Mouse (Mus musculus): ENCODE results near the gene Mettl11b.
"Not testable (repeated sequence)": the region's sequence is repeated elsewhere in the genome, so short reads cannot be mapped to it uniquely, and the experiment has no call there.

Gene Mettl11b

GRCm38 (mm10) chr1:163725106-163725759 lies at the start of gene Mettl11b:
Gene Mettl11b, minus strand, starts transcription at chr1:163725232.
- in situ Hi-C loops (cut with MboI; ENCODE audit: low pct_unique_long_range_greater_than_20kb in 1 of 2, low sequenced_read_pairs in 2 of 2, unreplicated experiment in 1 of 2) = no loop called here

GRCm38 (mm10) chr1:163757462-163758207 lies 32.6 kb upstream of the Mettl11b start:
- in situ Hi-C loops (cut with MboI; ENCODE audit: low pct_unique_long_range_greater_than_20kb in 1 of 2, low sequenced_read_pairs in 2 of 2, unreplicated experiment in 1 of 2) = no loop called here

GRCm38 (mm10) chr1:163751360-163751992 lies 26.4 kb upstream of the Mettl11b start:
- in situ Hi-C loops (cut with MboI; ENCODE audit: low pct_unique_long_range_greater_than_20kb in 1 of 2, low sequenced_read_pairs in 2 of 2, unreplicated experiment in 1 of 2) = no loop called here

- in situ Hi-C loops (cut with MboI; ENCODE audit: low pct_unique_long_range_greater_than_20kb in 1 of 2, low sequenced_read_pairs in 2 of 2, unreplicated experiment in 1 of 2) = no loop called here
These were observed 12.2 kb upstream of the Mettl11b start for GRCm38 (mm10) chr1:163737239-163737533.

GRCm38 (mm10) chr1:163736441-163737238 lies 11.6 kb upstream of the Mettl11b start:
- in situ Hi-C loops (cut with MboI; ENCODE audit: low pct_unique_long_range_greater_than_20kb in 1 of 2, low sequenced_read_pairs in 2 of 2, unreplicated experiment in 1 of 2) = no loop called here

GRCm38 (mm10) chr1:163731166-163731565 lies 6.1 kb upstream of the Mettl11b start:
- in situ Hi-C loops (cut with MboI; ENCODE audit: low pct_unique_long_range_greater_than_20kb in 1 of 2, low sequenced_read_pairs in 2 of 2, unreplicated experiment in 1 of 2) = not testable (repeated sequence)

- in situ Hi-C loops (cut with MboI; ENCODE audit: low pct_unique_long_range_greater_than_20kb in 1 of 2, low sequenced_read_pairs in 2 of 2, unreplicated experiment in 1 of 2) = no loop called here
These were observed 1.1 kb downstream of the Mettl11b start for GRCm38 (mm10) chr1:163723913-163724312.

GRCm38 (mm10) chr1:163708618-163709017 lies 16.4 kb downstream of the Mettl11b start:
- in situ Hi-C loops (cut with MboI; ENCODE audit: low pct_unique_long_range_greater_than_20kb in 1 of 2, low sequenced_read_pairs in 2 of 2, unreplicated experiment in 1 of 2) = no loop called here

- in situ Hi-C loops (cut with MboI; ENCODE audit: low pct_unique_long_range_greater_than_20kb in 1 of 2, low sequenced_read_pairs in 2 of 2, unreplicated experiment in 1 of 2) = no loop called here
These were observed 24.5 kb downstream of the Mettl11b start for GRCm38 (mm10) chr1:163700571-163700970.

GRCm38 (mm10) chr1:163699702-163700101 lies 25.3 kb downstream of the Mettl11b start:
- in situ Hi-C loops (cut with MboI; ENCODE audit: low pct_unique_long_range_greater_than_20kb in 1 of 2, low sequenced_read_pairs in 2 of 2, unreplicated experiment in 1 of 2) = no loop called here

GRCm38 (mm10) chr1:163691860-163692259 lies 33.2 kb downstream of the Mettl11b start:
- in situ Hi-C loops (cut with MboI; ENCODE audit: low pct_unique_long_range_greater_than_20kb in 1 of 2, low sequenced_read_pairs in 2 of 2, unreplicated experiment in 1 of 2) = no loop called here

GRCm38 (mm10) chr1:163682935-163683430 lies 42.0 kb downstream of the Mettl11b start:
- in situ Hi-C loops (cut with MboI; ENCODE audit: low pct_unique_long_range_greater_than_20kb in 1 of 2, low sequenced_read_pairs in 2 of 2, unreplicated experiment in 1 of 2) = no loop called here

GRCm38 (mm10) chr1:163682127-163682526 lies 42.9 kb downstream of the Mettl11b start:
- in situ Hi-C loops (cut with MboI; ENCODE audit: low pct_unique_long_range_greater_than_20kb in 1 of 2, low sequenced_read_pairs in 2 of 2, unreplicated experiment in 1 of 2) = no loop called here

GRCm38 (mm10) chr1:163672866-163673265 lies 52.2 kb downstream of the Mettl11b start:
- in situ Hi-C loops (cut with MboI; ENCODE audit: low pct_unique_long_range_greater_than_20kb in 1 of 2, low sequenced_read_pairs in 2 of 2, unreplicated experiment in 1 of 2) = no loop called here

- in situ Hi-C loops (cut with MboI; ENCODE audit: low pct_unique_long_range_greater_than_20kb in 1 of 2, low sequenced_read_pairs in 2 of 2, unreplicated experiment in 1 of 2) = no loop called here
These were observed 53.7 kb downstream of the Mettl11b start for GRCm38 (mm10) chr1:163671326-163671725.

- in situ Hi-C loops (cut with MboI; ENCODE audit: low pct_unique_long_range_greater_than_20kb in 1 of 2, low sequenced_read_pairs in 2 of 2, unreplicated experiment in 1 of 2) = no loop called here
These were observed 54.3 kb downstream of the Mettl11b start for GRCm38 (mm10) chr1:163670702-163671101.

GRCm38 (mm10) chr1:163669936-163670335 lies 55.1 kb downstream of the Mettl11b start:
- in situ Hi-C loops (cut with MboI; ENCODE audit: low pct_unique_long_range_greater_than_20kb in 1 of 2, low sequenced_read_pairs in 2 of 2, unreplicated experiment in 1 of 2) = no loop called here

- in situ Hi-C loops (cut with MboI; ENCODE audit: low pct_unique_long_range_greater_than_20kb in 1 of 2, low sequenced_read_pairs in 2 of 2, unreplicated experiment in 1 of 2) = no loop called here
These were observed 62.6 kb downstream of the Mettl11b start for GRCm38 (mm10) chr1:163662416-163662815.

GRCm38 (mm10) chr1:163658535-163658928 lies 66.5 kb downstream of the Mettl11b start:
- in situ Hi-C loops (cut with MboI; ENCODE audit: low pct_unique_long_range_greater_than_20kb in 1 of 2, low sequenced_read_pairs in 2 of 2, unreplicated experiment in 1 of 2) = no loop called here

All from mouse embryonic stem cell (cell line).